Mouse (Mus musculus): ENCODE data around the gene Olfm2. TPM values are rescaled to one million over a fixed set of nuclear protein-coding genes. Genes with fewer than 3 reads are reported as not detected.
A peak's percentile ranks its signal among the peaks of the same experiment; 100 is the strongest.

Gene Olfm2
- total and polyA plus RNA-seq, 3 experiments = 0.08 to 0.47 TPM; not detected in 1

DNA sequence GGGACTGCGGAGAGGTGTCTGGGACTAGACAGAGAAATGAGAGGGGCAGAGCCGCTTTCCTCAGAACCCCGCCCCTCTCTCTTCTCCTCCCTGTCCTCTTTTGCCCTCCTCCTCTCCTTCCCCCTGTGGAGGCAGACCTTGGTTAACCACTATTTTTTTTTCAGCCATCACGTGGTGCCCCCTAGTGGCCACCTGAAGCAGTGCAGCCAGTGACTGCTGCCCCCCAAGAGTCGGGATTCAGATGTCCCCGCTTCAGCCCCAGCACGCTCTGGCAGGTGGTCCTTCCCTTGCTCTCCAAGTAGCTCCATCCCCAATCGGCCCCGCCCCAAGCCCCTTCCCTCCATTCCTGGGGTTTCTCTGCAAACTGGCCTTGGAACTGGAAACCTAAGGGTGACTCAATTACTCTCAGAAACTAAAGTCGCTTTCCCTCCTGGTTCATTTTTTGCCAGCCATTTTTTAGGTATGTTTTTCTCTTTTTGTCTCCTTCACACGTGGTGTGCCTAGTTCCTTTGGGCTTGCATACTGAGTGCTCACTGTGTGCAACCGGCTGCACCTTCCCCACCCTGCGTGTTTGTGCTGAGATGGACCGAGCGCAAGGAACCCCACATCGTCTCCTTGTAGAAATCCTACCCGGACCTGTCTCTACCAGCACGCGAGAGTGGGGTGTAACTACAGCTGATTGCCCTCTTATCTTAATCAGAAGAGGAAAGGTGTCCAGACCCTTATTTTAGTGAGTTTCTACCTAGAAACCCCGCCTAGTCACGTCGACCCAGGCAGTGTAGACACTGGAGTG, 2.0 kb downstream of the Olfm2 start:
- no peak for DNase-seq (ENCODE audit: extremely low read depth)
- H3K4me2 ChIP-seq (ENCODE audit: insufficient read depth, low read depth, poor library complexity, severe bottlenecking) = no peak overlapping the region
- TF ChIP-seq ZNF384 (IDR thresholded peaks at IDR 0.05; ENCODE audit: low read depth, low read length) = peak; percentile 77
- no peak for TF ChIP-seq POLR2A (IDR thresholded peaks at IDR 0.05; ENCODE audit: low read depth, low read length)
- TF ChIP-seq RAD21 (IDR thresholded peaks at IDR 0.05; ENCODE audit: low read depth, low read length) = peak; percentile 35
- TF ChIP-seq CTCF (conservative IDR thresholded peaks at IDR 0.05 in 1 of 2, IDR thresholded peaks at IDR 0.05 in 1 of 2; ENCODE audit: low read depth in 2 of 2, low read length in 2 of 2) = peak in 1 of 2 experiments; percentile 70; a peak in 3 of 4 replicates
- peak; percentile 31 for TF ChIP-seq SMC3 (IDR thresholded peaks at IDR 0.05; ENCODE audit: low read depth, low read length)
- H3K27me3 ChIP-seq (replicated peaks) = peaks cover 87% of the 10 kb centered on the region
- in situ Hi-C loops (cut with MboI; ENCODE audit: low pct_ligation_motif_present, low pct_unique_long_range_greater_than_20kb, low sequenced_read_pairs) = loop anchor here (5.0 kb wide), 1 partner anchor 88 kb away; no protein-coding TSS in a partner anchor
- peaks cover 6% of the 10 kb centered on the region for H3K9me3 ChIP-seq (replicated peaks; ENCODE audit: low read length)
- no peak overlapping the region for H3K27ac ChIP-seq (ENCODE audit: insufficient read depth, low read depth)
- no peak overlapping the region for H3K4me3 ChIP-seq (replicated peaks in 1 of 3; ENCODE audit: low read depth in 2 of 3, low read length in 2 of 3, poor library complexity in 1 of 3)
- dilution Hi-C loops (cut with MboI; ENCODE audit: extremely low pct_ligation_motif_present, extremely low pct_unique_long_range_greater_than_20kb, low sequenced_read_pairs) = no loop called here
- H3K9ac ChIP-seq (ENCODE audit: insufficient read depth, low read depth) = no peak overlapping the region
- H3K36me3 ChIP-seq (replicated peaks in 1 of 2; ENCODE audit: control insufficient read depth in 1 of 2, insufficient read depth in 1 of 2, low read length in 1 of 2) = no peaks in the 10 kb centered on the region
- H3K79me2 ChIP-seq (replicated peaks; ENCODE audit: control insufficient read depth, extremely low read depth, insufficient read depth, poor library complexity, severe bottlenecking) = no peaks in the 10 kb centered on the region
- H3K4me1 ChIP-seq (ENCODE audit: control insufficient read depth in 1 of 2, insufficient read depth in 2 of 2) = peaks cover 0 to 4% of the 10 kb centered on the region in 2 experiments; a peak in 1 of 4 replicates

DNA sequence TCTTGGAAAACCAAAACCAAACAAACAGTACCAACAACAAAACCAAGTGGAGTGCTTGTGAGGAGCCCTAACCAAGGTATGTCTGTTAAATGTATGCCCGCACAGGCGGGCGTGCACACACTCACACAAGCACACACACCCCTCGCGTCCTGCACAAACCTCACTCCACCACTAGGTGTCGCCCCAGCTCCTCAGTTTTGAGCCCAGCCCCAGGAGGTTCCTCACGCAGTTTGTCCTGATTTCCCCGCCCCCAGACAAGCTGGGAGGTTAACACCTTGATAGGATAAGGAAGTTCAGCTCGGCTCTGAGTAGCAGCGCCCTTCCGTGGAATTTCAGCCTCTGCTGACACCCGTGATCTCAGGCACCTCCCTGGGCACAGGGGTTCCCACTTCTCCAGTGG, 5.7 kb downstream of the Olfm2 start:
- peak; percentile 87 for DNase-seq (ENCODE audit: extremely low read depth)
- H3K4me2 ChIP-seq (ENCODE audit: insufficient read depth, low read depth, poor library complexity, severe bottlenecking) = peak overlapping the region; percentile 43; the same call in 1 of the 2 replicates
- dilution Hi-C loops (cut with MboI; ENCODE audit: extremely low pct_ligation_motif_present, extremely low pct_unique_long_range_greater_than_20kb, low sequenced_read_pairs) (no loop called here), in situ Hi-C loops (cut with MboI; ENCODE audit: low pct_ligation_motif_present, low pct_unique_long_range_greater_than_20kb, low sequenced_read_pairs) (loop anchor here (5.0 kb wide), 1 partner anchor 92 kb away; no protein-coding TSS in a partner anchor)
- no peak overlapping the region for H3K4me3 ChIP-seq (replicated peaks in 1 of 3; ENCODE audit: low read depth in 2 of 3, low read length in 2 of 3, poor library complexity in 1 of 3)
- no peak overlapping the region for H3K9ac ChIP-seq (ENCODE audit: insufficient read depth, low read depth)
- peaks cover 8% of the 10 kb centered on the region for H3K9me3 ChIP-seq (replicated peaks; ENCODE audit: low read length)
- peaks cover 2 to 14% of the 10 kb centered on the region in 2 experiments; a peak in 3 of 4 replicates for H3K4me1 ChIP-seq (ENCODE audit: control insufficient read depth in 1 of 2, insufficient read depth in 2 of 2)
- H3K27me3 ChIP-seq (replicated peaks) = peaks cover 59% of the 10 kb centered on the region
- H3K36me3 ChIP-seq (replicated peaks in 1 of 2; ENCODE audit: control insufficient read depth in 1 of 2, insufficient read depth in 1 of 2, low read length in 1 of 2) = no peaks in the 10 kb centered on the region
- no peaks in the 10 kb centered on the region for H3K79me2 ChIP-seq (replicated peaks; ENCODE audit: control insufficient read depth, extremely low read depth, insufficient read depth, poor library complexity, severe bottlenecking)
- H3K27ac ChIP-seq (ENCODE audit: insufficient read depth, low read depth) = no peak overlapping the region
- no peak for TF ChIP-seq JUN (IDR thresholded peaks at IDR 0.05; ENCODE audit: insufficient read depth, low read depth, low read length)
- no peak for TF ChIP-seq ZMIZ1 (IDR thresholded peaks at IDR 0.05; ENCODE audit: low read depth, low read length)
- TF ChIP-seq SIN3A (IDR thresholded peaks at IDR 0.05; ENCODE audit: low read length) = no peak
- no peak for TF ChIP-seq MAFK (IDR thresholded peaks at IDR 0.05; ENCODE audit: insufficient replicate concordance, low read length)
- no peak for TF ChIP-seq KAT2A (IDR thresholded peaks at IDR 0.05; ENCODE audit: insufficient replicate concordance, low read length)
- TF ChIP-seq MYC (IDR thresholded peaks at IDR 0.05; ENCODE audit: low read depth, low read length) = peak; percentile 53; the same call in 1 of the 2 replicates
- TF ChIP-seq PAX5 (IDR thresholded peaks at IDR 0.05; ENCODE audit: low read length) = no peak
- TF ChIP-seq MEF2A (IDR thresholded peaks at IDR 0.05; ENCODE audit: borderline replicate concordance, low read depth, low read length) = no peak
- TF ChIP-seq HCFC1 (IDR thresholded peaks at IDR 0.05; ENCODE audit: low read depth, low read length) = no peak
- no peak for TF ChIP-seq ZNF384 (IDR thresholded peaks at IDR 0.05; ENCODE audit: low read depth, low read length)
- TF ChIP-seq UBTF (IDR thresholded peaks at IDR 0.05; ENCODE audit: low read depth, low read length) = no peak
- TF ChIP-seq NRF1 (IDR thresholded peaks at IDR 0.05; ENCODE audit: low read depth, low read length) = no peak
- no peak for TF ChIP-seq ETS1 (conservative IDR thresholded peaks at IDR 0.05; ENCODE audit: low read depth, low read length)
- no peak for TF ChIP-seq USF1 (IDR thresholded peaks at IDR 0.05; ENCODE audit: low read depth, low read length)
- no peak for TF ChIP-seq TBP (conservative IDR thresholded peaks at IDR 0.05; ENCODE audit: low read depth, low read length)
- TF ChIP-seq MAZ (IDR thresholded peaks at IDR 0.05; ENCODE audit: low read depth, low read length) = peak; percentile 71; the same call in 1 of the 2 replicates
- TF ChIP-seq BHLHE40 (IDR thresholded peaks at IDR 0.05; ENCODE audit: low read depth, low read length) = peak; percentile 51; the same call in 1 of the 2 replicates
- TF ChIP-seq IRF4 (IDR thresholded peaks at IDR 0.05; ENCODE audit: low read depth, low read length) = peak; percentile 61
- TF ChIP-seq TCF12 (IDR thresholded peaks at IDR 0.05; ENCODE audit: low read depth, low read length) = 0 out of 2 replicates have a peak, but pooled peaks have one; percentile 35
- TF ChIP-seq USF2 (conservative IDR thresholded peaks at IDR 0.05; ENCODE audit: low read depth, low read length) = no peak
- TF ChIP-seq POLR2A (IDR thresholded peaks at IDR 0.05; ENCODE audit: low read depth, low read length) = no peak
- peak; percentile 49; the same call in 1 of the 2 replicates for TF ChIP-seq ZC3H11A (IDR thresholded peaks at IDR 0.05; ENCODE audit: low read depth, low read length)
- TF ChIP-seq JUND (conservative IDR thresholded peaks at IDR 0.05; ENCODE audit: low read depth, low read length) = no peak
- TF ChIP-seq MXI1 (IDR thresholded peaks at IDR 0.05; ENCODE audit: low read depth, low read length) = peak; percentile 42; the same call in 1 of the 2 replicates
- no peak for TF ChIP-seq CHD2 (IDR thresholded peaks at IDR 0.05; ENCODE audit: low read length)
- no peak for TF ChIP-seq E2F4 (IDR thresholded peaks at IDR 0.05; ENCODE audit: insufficient replicate concordance, low read depth, low read length)
- no peak for TF ChIP-seq GABPA (IDR thresholded peaks at IDR 0.05; ENCODE audit: insufficient replicate concordance, low read depth, low read length)
